Mouse (Mus musculus): ENCODE results near the gene Mob1b. TPM values are rescaled to one million over a fixed set of nuclear protein-coding genes. Genes with fewer than 3 reads are reported as not detected.
"Not testable (repeated sequence)": the region's sequence is repeated elsewhere in the genome, so short reads cannot be mapped to it uniquely, and the experiment has no call there.

Gene Mob1b
- polyA plus RNA-seq, 2 experiments from 2014 or later: 10.2 to 10.7 TPM

DNA sequence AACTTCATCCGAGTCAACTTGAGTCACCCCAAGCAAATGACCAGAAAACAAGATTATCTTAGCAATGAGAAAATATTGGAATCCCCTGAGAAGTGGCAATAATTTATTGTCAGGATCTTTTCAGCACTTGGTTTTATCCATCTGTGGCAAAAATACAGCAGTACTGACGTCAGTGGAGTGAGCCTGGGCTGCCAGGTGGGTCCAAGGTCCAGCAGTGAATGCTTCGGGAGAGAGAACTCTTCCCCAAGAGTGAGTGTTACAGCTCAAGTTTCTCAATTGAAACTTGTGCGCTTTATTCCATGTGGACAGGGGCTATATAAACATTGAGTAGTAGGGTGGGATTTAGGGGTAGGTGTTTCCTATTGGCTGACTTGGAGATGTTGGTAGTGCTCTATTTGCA, 18.6 kb upstream of the Mob1b start:
- ATAC-seq: no peak

DNA sequence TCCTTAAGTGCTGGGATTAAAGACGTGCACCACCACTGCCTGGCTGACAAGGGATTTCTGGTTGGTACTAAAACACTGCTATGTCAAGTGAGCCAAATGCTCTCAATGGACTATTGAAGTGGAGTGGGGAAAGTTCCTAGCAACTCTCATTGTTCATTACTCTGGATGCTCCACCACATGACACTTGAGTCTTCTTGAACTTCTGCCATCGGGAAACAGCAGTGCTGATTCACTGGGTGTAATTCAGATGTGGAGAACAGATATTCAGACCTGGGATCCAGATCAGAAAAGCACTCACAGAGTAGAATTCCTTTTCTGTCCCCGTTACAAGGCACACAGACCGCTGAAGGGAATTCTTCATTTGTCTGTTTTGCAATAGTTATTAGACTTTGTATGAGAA, 17.1 kb upstream of the Mob1b start:
- no peak for ATAC-seq

DNA sequence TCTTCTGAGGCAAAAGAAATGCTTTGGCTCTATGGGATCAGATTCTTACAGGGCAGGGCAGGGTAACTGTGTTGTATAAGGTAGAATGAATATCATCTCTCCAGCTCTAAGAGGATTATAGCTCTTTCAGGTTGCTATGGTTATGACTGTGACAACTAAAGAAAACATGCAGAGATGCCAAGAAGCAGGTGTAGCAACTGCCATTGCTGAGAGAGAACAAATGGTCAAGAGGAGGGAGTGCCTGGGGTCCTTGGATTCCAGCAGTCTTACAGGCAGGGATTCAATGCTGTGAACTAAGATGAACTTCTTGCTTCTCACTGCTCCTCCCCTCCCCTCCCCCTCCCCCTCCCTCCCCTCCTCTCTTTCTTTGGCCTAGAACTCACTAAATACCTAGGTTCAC, 9.5 kb upstream of the Mob1b start:
- no peak for ATAC-seq

DNA sequence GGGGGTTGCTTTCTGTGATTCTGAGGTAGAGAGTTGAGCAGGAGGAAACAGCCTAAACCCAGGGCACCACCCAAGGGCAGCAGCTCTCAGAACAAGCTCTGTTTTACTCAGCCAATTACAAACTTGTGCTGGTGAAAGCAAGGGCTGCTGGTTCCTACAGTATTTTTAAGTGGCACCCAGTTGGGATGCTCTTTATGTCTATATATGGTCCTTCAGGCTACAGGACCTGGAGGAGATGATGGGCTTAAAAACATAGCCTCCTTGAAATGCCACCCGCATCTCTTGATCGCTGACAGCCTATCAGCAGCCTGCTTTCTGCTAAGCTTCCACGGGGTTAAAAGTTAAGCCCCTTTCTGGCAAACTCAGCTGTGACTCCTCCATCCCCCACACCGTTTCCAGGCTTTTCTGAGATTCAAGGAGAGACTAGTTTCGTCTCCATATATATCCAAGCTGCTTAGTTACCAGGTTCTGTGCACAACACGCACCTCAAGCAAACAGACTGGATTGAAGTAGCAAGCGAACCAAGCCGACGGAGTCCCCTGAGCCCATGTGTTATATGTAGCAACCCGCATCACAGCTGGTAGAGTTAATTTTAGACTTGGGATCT, 8.9 kb upstream of the Mob1b start:
- no peak for ATAC-seq

- ATAC-seq: no peak
These were observed 8.3 kb upstream of the Mob1b start for GRCm38 (mm10) chr5:88712328-88712727.

GRCm38 (mm10) chr5:88716983-88717382, 3.7 kb upstream of the Mob1b start:
- no peak for ATAC-seq

- ATAC-seq: peak; percentile 28
These were observed 384 bp downstream of the Mob1b start for GRCm38 (mm10) chr5:88721003-88721475.

GRCm38 (mm10) chr5:88721565-88722212, 1.0 kb downstream of the Mob1b start:
- no peak for ATAC-seq

GRCm38 (mm10) chr5:88722213-88722600, 1.6 kb downstream of the Mob1b start:
- ATAC-seq: no peak

DNA sequence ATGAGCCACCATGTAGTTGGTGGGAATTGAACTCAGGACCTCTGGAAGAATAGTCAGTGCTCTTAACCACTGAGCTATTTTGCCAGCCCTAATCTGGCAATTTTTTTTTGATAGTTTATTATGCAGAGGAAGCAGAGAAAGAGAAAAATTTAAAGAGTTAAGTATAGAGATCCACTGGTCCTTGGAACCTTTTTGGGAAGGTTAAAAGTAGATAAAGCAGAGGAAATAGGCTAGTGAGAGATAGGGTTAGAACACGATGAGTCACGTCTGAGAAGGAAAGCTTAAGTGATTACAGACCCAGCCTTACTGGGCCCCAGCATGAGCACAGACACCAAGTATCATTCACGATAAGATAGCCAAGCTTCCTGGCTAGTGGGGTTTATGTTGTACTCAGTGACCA, 3.4 kb downstream of the Mob1b start:
- no peak for ATAC-seq

GRCm38 (mm10) chr5:88727593-88728144, 7.0 kb downstream of the Mob1b start:
- peak; percentile 71 for ATAC-seq

DNA sequence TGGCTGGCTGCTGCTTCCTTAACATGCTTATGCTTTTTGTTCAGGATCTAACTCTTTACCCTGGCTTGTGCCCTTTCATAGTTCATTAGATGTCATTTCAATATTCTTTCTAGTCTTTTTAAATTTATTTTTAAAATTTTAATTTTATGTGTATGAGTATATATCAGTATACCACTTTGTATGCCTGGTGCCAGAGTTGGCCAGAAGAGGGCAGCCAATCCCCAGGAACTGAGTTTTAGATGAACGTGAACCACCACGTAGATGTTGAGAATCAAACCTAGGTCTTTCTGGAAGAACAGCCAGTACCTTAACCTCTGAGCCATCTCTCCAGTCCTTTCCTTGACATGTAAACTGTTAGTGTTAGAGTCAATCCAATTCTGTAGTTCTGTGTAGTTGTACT, 14.1 kb downstream of the Mob1b start:
- no peak for ATAC-seq

DNA sequence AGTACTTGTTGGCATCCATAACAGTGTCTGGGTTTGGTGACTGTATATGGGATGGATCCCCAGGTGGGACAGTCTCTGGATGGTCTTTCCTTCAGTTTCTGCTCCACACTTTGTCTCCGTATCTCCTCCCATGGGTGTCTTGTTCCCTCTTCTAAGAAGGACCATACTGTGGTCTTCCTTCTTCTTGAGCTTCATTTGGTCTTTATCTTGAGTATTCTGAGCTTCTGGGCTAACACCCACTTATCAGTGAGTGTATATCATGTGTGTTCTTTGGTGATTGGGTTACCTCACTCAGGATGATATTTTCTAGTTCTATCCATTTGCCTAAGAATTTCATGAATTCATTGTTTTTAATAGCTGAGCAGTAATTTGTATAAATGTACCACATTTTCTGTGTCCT, 20.4 kb downstream of the Mob1b start:
- ATAC-seq: not testable (repeated sequence)

DNA sequence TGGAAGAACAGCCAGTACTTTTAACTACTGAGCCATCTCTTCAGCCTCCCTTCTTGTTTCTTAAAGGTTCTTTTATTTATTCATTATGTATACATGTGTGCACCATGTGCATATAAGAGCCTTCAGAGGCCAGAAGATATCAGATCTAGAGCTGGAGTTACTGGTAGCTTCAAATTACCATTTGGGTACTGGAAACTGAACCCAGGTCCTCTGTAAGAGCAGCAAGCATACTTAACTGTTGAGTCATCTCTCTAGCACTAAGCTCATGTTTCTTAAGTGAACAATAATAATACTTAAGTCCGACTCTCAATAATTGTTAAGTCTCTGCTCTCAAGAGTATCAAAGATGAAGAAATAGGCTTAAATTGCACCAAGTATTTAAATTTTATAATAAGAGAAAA, 27.1 kb downstream of the Mob1b start:
- ATAC-seq: no peak

DNA sequence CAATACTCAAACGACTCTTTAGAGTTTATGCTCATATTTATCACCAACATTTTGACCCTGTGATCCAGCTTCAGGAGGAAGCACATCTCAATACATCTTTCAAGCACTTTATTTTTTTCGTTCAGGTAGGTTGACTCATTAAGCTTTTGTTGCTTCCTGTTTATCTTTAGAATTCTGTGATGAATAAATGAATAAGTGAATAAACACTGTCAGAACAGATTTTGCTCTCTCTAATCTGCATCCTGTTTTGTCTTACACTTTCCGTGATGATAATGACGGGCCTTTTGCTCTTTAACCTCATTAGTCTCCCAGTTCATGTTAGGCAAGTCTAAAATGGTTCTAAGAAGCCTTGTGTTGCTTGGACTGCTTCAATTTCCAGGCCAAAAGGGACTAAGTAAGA, 32.5 kb downstream of the Mob1b start:
- ATAC-seq: peak; percentile 87

- ATAC-seq: no peak
These were observed 42.0 kb downstream of the Mob1b start for GRCm38 (mm10) chr5:88762611-88763010.

- ATAC-seq: peak; percentile 29
These were observed 43.9 kb downstream of the Mob1b start for GRCm38 (mm10) chr5:88764430-88764986.

- peak; percentile 87 for ATAC-seq
These were observed 44.4 kb downstream of the Mob1b start, which contains the start of gene Dck for GRCm38 (mm10) chr5:88764987-88765481. TSS of gene Dck (plus strand) at chr5:88764996.

DNA sequence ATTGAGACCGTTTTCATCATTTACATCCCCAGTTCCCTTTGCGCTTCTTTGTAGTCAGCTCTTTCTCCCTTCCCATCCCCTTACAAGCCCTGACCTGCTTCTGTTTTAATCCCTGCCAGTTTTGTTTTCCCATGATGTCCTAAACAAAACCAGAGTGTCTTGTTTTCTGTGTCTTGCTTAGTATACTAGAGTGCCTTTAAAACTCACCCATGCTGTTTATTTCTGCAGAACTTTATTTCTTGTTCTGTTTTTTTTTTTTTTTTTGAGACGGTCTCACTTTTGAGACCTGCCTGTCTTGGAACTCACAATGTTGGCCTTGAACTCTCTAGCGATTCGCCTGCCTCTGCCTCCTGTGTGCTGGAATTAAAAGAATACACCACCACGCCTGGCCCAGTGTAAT, 44.9 kb downstream of the Mob1b start:
- ATAC-seq: no peak

DNA sequence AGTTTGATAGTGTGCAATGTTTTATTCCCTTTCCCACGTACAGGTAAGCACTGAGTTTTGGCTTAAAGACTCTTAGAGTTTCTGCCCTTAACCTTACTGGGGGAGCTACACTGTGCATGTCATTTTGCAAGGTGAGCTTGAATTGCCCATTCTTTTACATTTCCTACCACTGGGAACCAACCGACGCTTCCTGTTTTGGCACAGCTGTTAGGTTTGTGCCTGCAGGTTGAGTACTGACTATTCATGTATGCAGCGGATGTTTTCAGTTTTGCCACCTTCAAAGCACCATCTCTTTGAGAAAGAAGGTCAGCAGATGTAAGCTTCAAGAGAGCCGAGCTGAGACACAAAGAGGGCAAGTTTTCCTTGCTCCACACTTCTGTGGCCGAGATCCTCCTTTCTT, 45.5 kb downstream of the Mob1b start:
- peak; percentile 35 for ATAC-seq

GRCm38 (mm10) chr5:88766863-88767262, 46.2 kb downstream of the Mob1b start:
- ATAC-seq: no peak

DNA sequence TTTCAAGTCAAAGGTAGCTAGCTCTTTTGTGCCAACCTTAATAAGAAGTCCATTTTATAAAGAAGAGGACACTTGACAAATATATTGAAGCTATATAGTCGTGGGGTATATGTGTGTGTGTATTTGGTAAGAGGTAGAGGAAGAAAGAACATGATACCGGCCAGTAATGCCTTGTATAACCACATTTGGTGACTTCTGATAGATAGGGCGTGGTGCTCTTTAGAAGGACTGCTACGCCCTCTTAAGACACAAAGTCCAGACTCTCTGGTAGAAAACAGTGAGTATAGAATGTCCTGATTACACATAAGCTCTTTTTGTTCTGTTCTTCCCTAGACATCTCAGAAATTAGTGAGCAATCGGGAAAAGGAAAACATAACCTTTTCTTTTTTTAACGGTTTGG, 47.5 kb downstream of the Mob1b start:
- ATAC-seq: no peak

DNA sequence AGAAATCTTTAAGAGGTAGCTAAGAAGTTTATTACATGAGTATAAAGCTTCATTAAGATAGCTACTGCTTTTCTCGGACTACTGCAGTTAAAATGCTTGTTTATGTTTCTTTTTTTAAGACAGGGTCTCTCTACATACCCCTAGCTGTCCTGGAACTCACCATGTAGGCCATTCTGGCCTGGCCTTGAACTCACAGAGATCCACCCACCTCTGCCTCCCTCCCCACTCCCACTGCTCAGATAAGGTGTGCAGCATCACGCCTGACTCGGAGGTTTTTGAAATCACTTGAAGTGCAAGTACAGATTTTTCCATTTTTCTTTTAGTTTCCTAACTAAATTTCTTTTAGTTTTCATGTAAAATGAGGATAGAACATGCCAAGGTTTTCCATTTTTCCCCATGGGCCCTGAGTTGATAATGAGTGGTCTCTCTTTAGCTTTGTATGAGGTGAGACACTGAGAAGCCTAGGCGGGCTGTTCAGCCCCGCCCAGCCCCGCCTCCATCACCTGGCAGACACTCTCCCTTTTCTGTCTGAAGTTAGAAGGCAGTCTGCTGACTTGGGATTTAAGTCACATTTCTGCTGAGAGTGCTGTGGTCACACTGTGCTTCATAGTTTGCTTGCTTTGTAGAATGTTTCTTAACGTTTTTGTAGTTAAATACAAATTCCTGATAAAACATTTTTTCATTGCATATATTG, 61.6 kb downstream of the Mob1b start:
- ATAC-seq: no peak
